Mouse (Mus musculus) CH12.LX (cell line): ENCODE data around the gene Gm11237.
"Not testable (repeated sequence)": the region's sequence is repeated elsewhere in the genome, so short reads cannot be mapped to it uniquely, and the experiment has no call there.

ENCODE experiments used
- E2F4 ChIP-seq: IDR thresholded peaks from 2 replicates; pipeline ENCODE4 v1.6.1; 2011; ENCODE audit warnings: low read depth, low read length, improper control_type of control experiment; ENCODE audit not compliant: insufficient replicate concordance
- ETS1 ChIP-seq: conservative IDR thresholded peaks from 2 replicates; pipeline ENCODE4 v1.6.1; 2012; ENCODE audit warnings: low read depth, mild to moderate bottlenecking, inconsistent platforms, low read length, improper control_type of control experiment, moderate library complexity
- JUND ChIP-seq: conservative IDR thresholded peaks from 2 replicates; pipeline ENCODE4 v1.6.1; 2011; ENCODE audit warnings: low read depth, low read length, improper control_type of control experiment
- MAFK ChIP-seq: IDR thresholded peaks from 2 replicates; pipeline ENCODE4 v1.6.1; 2011; ENCODE audit warnings: low read length, improper control_type of control experiment; ENCODE audit not compliant: insufficient replicate concordance

DNA sequence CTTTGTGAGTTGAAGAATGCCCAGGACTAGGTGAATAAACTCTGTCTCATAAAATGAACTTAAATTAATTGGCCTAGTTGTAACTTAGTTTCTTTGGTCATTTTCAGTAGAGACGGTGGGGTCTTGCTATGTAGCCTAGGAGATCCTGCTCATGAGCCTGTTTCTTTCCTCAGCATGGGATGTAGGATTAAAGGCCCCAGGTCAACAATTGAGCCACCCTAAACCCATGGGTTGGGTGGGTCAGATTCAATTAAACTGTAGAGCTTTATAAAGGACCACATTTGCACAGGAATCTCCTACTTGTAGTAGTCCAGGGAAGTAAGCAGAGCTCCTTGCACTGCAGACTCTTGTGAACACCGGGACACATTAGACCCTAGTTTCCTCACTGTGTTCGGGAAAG, at the start of gene Gm11237:
- TF ChIP-seq JUND, E2F4, MAFK, ETS1: not testable (repeated sequence)
